Mouse (Mus musculus): ENCODE data around the gene Cdk8. TPM values are rescaled to one million over a fixed set of nuclear protein-coding genes. Genes with fewer than 3 reads are reported as not detected.

Gene Cdk8
- polyA plus RNA-seq, 1 experiment from 2014 or later: 17.1 TPM

Other genes starting within 250 kb of the Cdk8 start
- not detected in 2 replicates for gene Cyp3a25, start 221.6 kb upstream of the Cdk8 start, polyA plus RNA-seq (2014; fragmentation: Nextera tagmentation; extraction: Ambion mirVana)
- gene Cyp3a59, start 152.0 kb upstream of the Cdk8 start, polyA plus RNA-seq (2014; fragmentation: Nextera tagmentation; extraction: Ambion mirVana): not detected in 2 replicates
- not detected in 2 replicates for gene Gm5565, start 70.7 kb upstream of the Cdk8 start, polyA plus RNA-seq (2014; fragmentation: Nextera tagmentation; extraction: Ambion mirVana)
- gene Gm6309, start 60.5 kb upstream of the Cdk8 start, polyA plus RNA-seq (2014; fragmentation: Nextera tagmentation; extraction: Ambion mirVana): not detected in 2 replicates
- not detected in 2 replicates for gene 1700001J03Rik, start 45.9 kb upstream of the Cdk8 start, polyA plus RNA-seq (2014; fragmentation: Nextera tagmentation; extraction: Ambion mirVana)
- gene Rnf6, start 9.7 kb upstream of the Cdk8 start, polyA plus RNA-seq (2014; fragmentation: Nextera tagmentation; extraction: Ambion mirVana): 39.0 and 39.4 TPM in 2 replicates
- gene Wasf3, start 153.8 kb downstream of the Cdk8 start, polyA plus RNA-seq (2014; fragmentation: Nextera tagmentation; extraction: Ambion mirVana): 0.07 and 0.24 TPM in 2 replicates